Mouse (Mus musculus) hindbrain, embryonic 14.5 days (tissue): ENCODE results near the gene Col4a3bp. TPM values are rescaled to one million over a fixed set of nuclear protein-coding genes. Genes with fewer than 3 reads are reported as not detected.
A peak's percentile ranks its signal among the peaks of the same experiment; 100 is the strongest.

Experiments
- ATAC-seq: fragments of 200-750 bp; cut with Nextera tagmentation; 2 replicates; pipeline ENCODE4 v1.8.0; 2017; ENCODE audit warnings: moderate number of reproducible peaks, mild to moderate bottlenecking, moderate TSS enrichment, moderate library complexity; ENCODE audit not compliant: low FRiP score
- DNase-seq: peaks from one replicate; pipeline ENCODE4 v3.0.0-alpha.2; 2015; ENCODE audit warnings: low spot score
- H3K27ac ChIP-seq: fragments of 300-500 bp; sonication (generic); 2 replicates; pipeline ENCODE4 v1.5.1; 2014; ENCODE audit warnings: mild to moderate bottlenecking, moderate library complexity
- H3K27me3 ChIP-seq: fragments of 300-500 bp; sonication (generic); 2 replicates; pipeline ENCODE4 v1.6.1; 2014; ENCODE audit warnings: mild to moderate bottlenecking, low read length, mixed read lengths; ENCODE audit not compliant: control insufficient read depth, insufficient read depth
- H3K36me3 ChIP-seq: fragments of 300-500 bp; sonication (generic); replicated peaks from 2 replicates; pipeline ENCODE4 v1.6.1; 2014; ENCODE audit not compliant: control insufficient read depth, insufficient read depth
- H3K4me1 ChIP-seq: fragments of 300-500 bp; sonication (generic); replicated peaks from 2 replicates; pipeline ENCODE4 v1.6.1; 2014; ENCODE audit warnings: antibody characterized with exemption, low read length, mixed read lengths; ENCODE audit not compliant: control insufficient read depth, insufficient read depth
- H3K4me2 ChIP-seq: fragments of 300-500 bp; sonication (generic); replicated peaks from 2 replicates; pipeline ENCODE4 v1.6.1; 2014; ENCODE audit warnings: mild to moderate bottlenecking, moderate library complexity
- H3K4me3 ChIP-seq: fragments of 300-500 bp; sonication (generic); replicated peaks from 2 replicates; pipeline ENCODE4 v1.5.1; 2014; ENCODE audit warnings: mild to moderate bottlenecking, low read length
- H3K9ac ChIP-seq: fragments of 300-500 bp; sonication (generic); 2 replicates; pipeline ENCODE4 v1.6.1; 2014
- H3K9me3 ChIP-seq: fragments of 300-500 bp; sonication (generic); 2 replicates; pipeline ENCODE4 v1.6.1; 2016; ENCODE audit warnings: low read length; ENCODE audit not compliant: control insufficient read depth
- WGBS: fragments of 180-500 bp; shearing (Covaris S2); extraction: QIAGEN DNeasy Blood & Tissue Kit; methylation state at CpG from one replicate; pipeline ENCODE4 v1.1.7; 2014; 5-methylcytosine and 5-hydroxymethylcytosine counted together
- polyA plus RNA-seq: library from polyadenylated mRNA; unstranded; fragments of >200 nt; fragmentation: Nextera tagmentation; extraction: Ambion mirVana; gene quantifications from 2 replicates; pipeline ENCODE4 v1.2.1, GENCODE M21; 2014

Col4a3bp gene
- polyA plus RNA-seq, 1 experiment from 2014 or later = 10.5 TPM

DNA sequence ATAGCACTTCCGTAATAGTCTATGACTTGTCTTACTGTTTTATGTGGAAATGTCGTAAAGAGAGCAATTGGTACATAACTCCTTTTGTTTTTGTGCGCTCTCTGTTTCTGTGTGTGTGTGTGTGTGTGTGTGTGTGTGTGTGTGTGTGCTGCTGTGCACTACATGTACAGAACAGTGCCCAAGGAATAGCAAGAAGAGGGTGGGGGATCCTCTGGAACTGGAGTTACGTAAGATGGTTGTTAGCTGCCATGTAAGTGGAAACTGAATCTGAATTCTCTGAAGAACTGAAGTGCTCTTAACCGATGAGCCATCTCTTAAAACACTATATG is 129.5 kb downstream of the Col4a3bp start:
- ATAC-seq (no peak), DNase-seq (no peak)
- WGBS = 86% methylated on average over 5 of the region's 5 CpGs
- Histone ChIP-seq H3K36me3 (peaks cover 1% of the 10 kb centered on the region; the same call in 1 of the 2 replicates), H3K4me2 (no peak overlapping the region), H3K4me1 (peaks cover 35% of the 10 kb centered on the region), H3K27me3 (no peaks in the 10 kb centered on the region), H3K27ac (peak overlapping the region; percentile 90), H3K4me3 (no peak overlapping the region), H3K9me3 (no peaks in the 10 kb centered on the region), H3K9ac (no peak overlapping the region)

DNA sequence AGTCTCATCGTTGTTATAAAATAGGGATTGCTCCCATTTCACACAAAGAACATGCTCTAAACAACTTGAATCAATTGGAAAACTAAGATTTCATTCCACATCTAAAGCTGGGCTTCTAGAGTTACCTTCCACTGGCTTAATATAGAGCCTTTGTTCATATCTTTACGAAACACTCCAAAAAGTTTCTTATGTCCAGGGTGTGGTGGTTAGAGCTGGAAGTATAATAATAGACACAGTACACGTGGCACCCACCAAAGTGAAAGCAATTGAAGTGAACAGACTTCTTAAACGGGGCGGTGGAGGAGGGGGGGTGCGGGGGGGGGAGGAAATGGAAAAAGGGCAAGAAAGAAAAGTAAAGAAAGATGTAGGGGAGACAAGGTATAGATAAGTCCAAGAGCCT is 129.9 kb downstream of the Col4a3bp start:
- Histone ChIP-seq H3K36me3 (no peaks in the 10 kb centered on the region), H3K4me2 (no peak overlapping the region), H3K9ac (no peak overlapping the region), H3K9me3 (no peaks in the 10 kb centered on the region), H3K27ac (no peak overlapping the region), H3K27me3 (no peaks in the 10 kb centered on the region), H3K4me1 (peaks cover 30% of the 10 kb centered on the region), H3K4me3 (no peak overlapping the region)
- no peak for ATAC-seq
- WGBS = 92% methylated on average over 6 of the region's 6 CpGs
- DNase-seq = no peak

DNA sequence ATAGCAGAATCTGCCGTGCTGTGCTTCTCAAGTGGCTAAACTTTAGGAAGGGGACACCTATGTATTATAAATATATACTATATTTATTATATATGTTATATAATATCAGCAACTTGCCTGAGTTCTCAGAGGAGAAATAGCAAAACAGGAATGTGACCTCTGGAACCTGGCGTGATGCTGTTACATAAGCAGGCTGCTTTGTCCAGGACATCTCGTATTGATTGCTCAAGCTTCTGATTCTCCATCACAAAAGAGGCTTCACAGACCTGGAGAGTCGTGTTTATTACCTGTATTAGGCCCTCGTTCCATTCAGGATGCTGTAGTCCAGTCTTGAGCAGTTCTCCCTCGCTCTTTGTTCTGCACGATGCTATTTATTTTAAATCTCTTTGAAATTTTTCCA is 131.4 kb downstream of the Col4a3bp start:
- no peak overlapping the region for H3K27ac ChIP-seq
- H3K27me3 ChIP-seq = no peaks in the 10 kb centered on the region
- no peak overlapping the region for H3K9ac ChIP-seq
- H3K4me2 ChIP-seq = no peak overlapping the region
- no peak for DNase-seq
- 86% methylated on average over 7 of the region's 7 CpGs for WGBS
- peaks cover 16% of the 10 kb centered on the region for H3K4me1 ChIP-seq
- H3K9me3 ChIP-seq = no peaks in the 10 kb centered on the region
- H3K36me3 ChIP-seq = no peaks in the 10 kb centered on the region
- no peak overlapping the region for H3K4me3 ChIP-seq
- ATAC-seq = no peak

DNA sequence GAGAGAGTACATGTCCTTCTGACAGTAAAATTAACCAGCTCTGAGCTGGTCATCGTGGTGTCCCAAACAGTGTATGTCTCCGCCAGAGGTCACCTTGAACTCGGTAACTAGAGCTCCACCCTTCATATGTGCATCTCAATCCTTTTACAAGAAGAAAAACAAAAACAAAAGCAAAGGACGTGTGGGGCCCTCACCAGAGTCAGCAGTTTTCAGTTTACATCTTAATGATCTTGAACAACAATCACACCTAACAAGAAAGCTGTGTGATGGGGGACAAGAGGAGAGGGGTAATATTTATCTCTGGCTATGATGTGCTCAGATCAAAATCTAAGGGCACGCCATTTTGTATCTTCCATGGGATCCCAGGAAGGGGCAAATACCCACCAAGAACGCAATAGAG is 133.3 kb downstream of the Col4a3bp start:
- WGBS = 84% methylated on average over 6 of the region's 6 CpGs
- H3K4me2 ChIP-seq = no peak overlapping the region
- no peak overlapping the region for H3K27ac ChIP-seq
- H3K9me3 ChIP-seq = no peaks in the 10 kb centered on the region
- H3K36me3 ChIP-seq = no peaks in the 10 kb centered on the region
- no peak overlapping the region for H3K9ac ChIP-seq
- DNase-seq (no peak), ATAC-seq (no peak)
- H3K27me3 ChIP-seq = no peaks in the 10 kb centered on the region
- no peak overlapping the region for H3K4me3 ChIP-seq
- H3K4me1 ChIP-seq = peaks cover 9% of the 10 kb centered on the region

DNA sequence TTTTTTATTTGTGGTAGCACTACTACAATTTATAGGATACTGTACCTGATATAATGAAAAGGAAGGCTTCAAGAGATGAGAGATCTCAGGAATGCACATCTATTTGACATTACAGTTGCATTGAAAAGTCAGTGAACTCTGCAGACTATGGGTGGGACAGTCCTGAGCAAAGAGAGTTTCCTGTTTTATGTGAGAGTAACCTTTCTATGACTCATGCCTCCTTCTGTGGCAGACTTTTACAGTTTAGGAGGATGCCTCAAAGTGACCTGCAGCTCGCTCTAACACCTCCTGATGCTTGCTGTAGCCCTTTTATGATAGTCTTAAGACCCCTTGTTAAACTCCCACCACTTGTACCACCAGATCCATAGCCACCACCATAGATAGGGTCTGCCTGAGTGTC is 134.7 kb downstream of the Col4a3bp start:
- no peaks in the 10 kb centered on the region for H3K9me3 ChIP-seq
- no peaks in the 10 kb centered on the region for H3K4me1 ChIP-seq
- H3K27me3 ChIP-seq = no peaks in the 10 kb centered on the region
- WGBS = 74% methylated on average over 1 of the region's 1 CpGs
- ATAC-seq (no peak), DNase-seq (no peak)
- no peaks in the 10 kb centered on the region for H3K36me3 ChIP-seq
- no peak overlapping the region for H3K4me2 ChIP-seq
- no peak overlapping the region for H3K4me3 ChIP-seq
- no peak overlapping the region for H3K27ac ChIP-seq
- H3K9ac ChIP-seq = no peak overlapping the region

DNA sequence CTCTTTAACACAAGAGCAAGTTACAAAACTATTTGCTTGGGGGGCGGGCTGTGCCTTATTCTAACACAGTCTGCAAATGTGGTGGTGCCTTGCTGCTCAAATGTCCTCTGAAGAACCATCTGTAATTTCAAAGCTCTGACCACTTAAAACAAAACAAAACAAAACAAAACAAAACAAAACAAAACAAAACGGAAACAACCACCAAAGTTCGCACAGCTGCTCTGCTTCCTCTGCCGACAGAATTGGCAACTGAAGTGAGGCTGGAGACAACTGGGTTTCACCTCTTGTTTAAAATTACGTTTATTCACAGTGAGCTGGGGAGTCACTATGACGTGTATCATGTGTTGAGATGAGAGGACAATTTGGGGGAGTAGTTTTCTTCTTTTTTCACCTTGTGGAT is 136.2 kb downstream of the Col4a3bp start:
- Histone ChIP-seq H3K36me3 (no peaks in the 10 kb centered on the region), H3K4me2 (no peak overlapping the region), H3K4me1 (no peaks in the 10 kb centered on the region), H3K4me3 (no peak overlapping the region), H3K27me3 (no peaks in the 10 kb centered on the region), H3K9ac (no peak overlapping the region), H3K27ac (no peak overlapping the region), H3K9me3 (no peaks in the 10 kb centered on the region)
- 80% methylated on average over 6 of the region's 6 CpGs for WGBS
- DNase-seq (no peak), ATAC-seq (no peak)

DNA sequence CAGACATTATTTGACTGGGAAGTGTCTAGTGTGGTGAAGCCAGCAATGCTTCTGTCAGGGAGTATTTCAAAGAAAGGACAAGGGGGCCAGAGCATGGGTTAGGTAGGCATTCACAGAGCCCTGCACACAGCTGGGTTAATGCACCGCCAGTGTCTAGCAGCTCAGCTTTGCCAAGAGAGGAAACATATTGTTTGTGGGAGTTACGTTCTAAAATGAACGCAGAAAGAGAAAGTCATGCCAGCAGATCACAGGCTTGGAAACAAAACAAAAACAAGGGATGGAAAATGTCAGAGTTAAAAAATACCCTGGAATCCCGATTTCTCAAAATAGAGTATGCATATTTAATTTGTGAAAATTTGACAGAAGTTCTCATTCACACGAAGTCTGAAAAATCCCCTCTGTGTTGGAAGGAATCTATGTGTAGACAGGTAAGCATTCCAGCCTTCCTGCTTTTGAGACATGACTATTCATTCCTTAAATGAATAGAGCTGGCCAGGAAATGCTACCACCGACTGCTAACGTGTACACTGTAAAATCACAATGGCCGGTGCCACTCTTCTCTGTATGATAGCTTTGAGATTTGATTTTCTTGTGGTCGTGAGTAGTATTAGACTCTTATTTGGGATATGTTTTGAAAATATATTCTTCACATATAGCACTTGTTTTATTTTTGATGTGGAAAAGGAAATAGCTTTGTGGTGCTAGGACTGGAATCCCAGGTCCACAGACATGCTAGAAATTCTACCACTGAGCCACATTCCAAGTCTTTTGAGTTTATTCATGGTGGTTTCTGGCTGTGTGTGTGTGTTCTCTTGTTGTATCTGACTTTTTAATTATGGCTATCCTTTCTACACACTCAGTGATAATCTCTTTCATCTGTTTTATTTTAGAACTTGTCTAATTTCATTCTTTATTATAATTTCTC is 138.0 kb downstream of the Col4a3bp start:
- no peaks in the 10 kb centered on the region for H3K27me3 ChIP-seq
- no peaks in the 10 kb centered on the region for H3K36me3 ChIP-seq
- DNase-seq = no peak
- no peak overlapping the region for H3K4me3 ChIP-seq
- no peak overlapping the region for H3K9ac ChIP-seq
- 82% methylated on average over 9 of the region's 9 CpGs for WGBS
- no peak overlapping the region for H3K4me2 ChIP-seq
- H3K4me1 ChIP-seq = no peaks in the 10 kb centered on the region
- no peak overlapping the region for H3K27ac ChIP-seq
- ATAC-seq = no peak
- H3K9me3 ChIP-seq = no peaks in the 10 kb centered on the region

DNA sequence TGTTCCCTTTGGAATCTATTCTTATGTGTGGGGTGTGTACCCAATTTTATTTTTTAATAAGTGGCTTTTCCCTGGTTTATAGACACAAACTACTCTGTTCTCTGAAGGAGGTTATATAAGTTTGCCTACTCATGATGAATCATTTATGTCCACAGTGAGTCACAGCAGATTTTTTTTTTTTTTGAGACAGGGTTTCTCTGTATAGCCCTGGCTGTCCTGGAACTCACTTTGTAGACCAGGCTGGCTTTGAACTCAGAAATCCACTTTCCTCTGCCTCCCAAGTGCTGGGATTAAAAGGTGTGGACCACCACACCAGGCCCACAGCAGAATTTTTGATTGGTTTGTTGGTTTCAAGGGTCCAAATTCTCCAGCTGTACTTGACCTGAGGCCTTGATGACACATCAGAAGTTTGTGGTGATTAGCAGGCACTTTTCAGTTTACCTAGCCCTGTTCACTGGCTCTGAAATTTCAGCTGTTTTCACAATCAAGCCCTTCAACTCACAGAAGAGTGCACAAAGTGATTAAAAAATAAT is 138.7 kb downstream of the Col4a3bp start:
- Histone ChIP-seq H3K36me3 (no peaks in the 10 kb centered on the region), H3K4me2 (no peak overlapping the region), H3K4me3 (no peak overlapping the region), H3K27ac (no peak overlapping the region), H3K4me1 (no peaks in the 10 kb centered on the region), H3K9me3 (no peaks in the 10 kb centered on the region), H3K9ac (no peak overlapping the region), H3K27me3 (no peaks in the 10 kb centered on the region)
- DNase-seq = no peak
- ATAC-seq = no peak

DNA sequence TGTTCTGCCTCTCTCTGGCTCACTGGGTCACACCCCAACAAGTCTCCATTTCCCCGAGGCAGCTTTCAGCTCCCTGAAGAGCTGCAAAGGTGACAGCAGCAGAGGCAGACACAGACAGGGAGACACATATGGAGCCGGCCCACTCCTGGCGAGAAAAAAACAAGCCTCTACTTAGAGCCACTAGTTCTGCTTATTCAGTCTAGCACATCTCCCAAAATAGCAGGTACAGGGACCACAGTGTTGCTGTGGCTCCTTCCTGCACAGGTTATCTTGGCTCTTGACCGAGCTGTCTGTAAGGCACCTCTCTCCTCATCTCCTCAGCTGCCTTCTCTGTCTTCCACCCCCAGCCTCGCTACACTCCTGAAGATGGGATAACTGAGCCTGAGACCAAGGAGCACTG is 142.4 kb downstream of the Col4a3bp start:
- Histone ChIP-seq H3K4me3 (no peak overlapping the region), H3K4me1 (no peaks in the 10 kb centered on the region), H3K9ac (no peak overlapping the region), H3K27ac (no peak overlapping the region), H3K4me2 (no peak overlapping the region), H3K9me3 (no peaks in the 10 kb centered on the region), H3K36me3 (no peaks in the 10 kb centered on the region), H3K27me3 (no peaks in the 10 kb centered on the region)
- no peak for ATAC-seq
- DNase-seq = no peak
- 90% methylated on average over 5 of the region's 5 CpGs for WGBS
